Mouse (Mus musculus) olfactory bulb, adult 2 months (tissue): ENCODE data around the gene Smad5.
A peak's percentile ranks its signal among the peaks of the same experiment; 100 is the strongest.

Source experiments
- CTCF ChIP-seq: fragments of 200-500 bp; IDR thresholded peaks from 2 replicates; pipeline ENCODE4 v1.5.1; 2012; ENCODE audit warnings: low read depth, mild to moderate bottlenecking, low read length, moderate library complexity; ENCODE audit not compliant: insufficient read depth
- POLR2A ChIP-seq: fragments of 200-500 bp; IDR thresholded peaks from 2 replicates; pipeline ENCODE4 v1.6.1; 2012; ENCODE audit warnings: mild to moderate bottlenecking, low read depth, low read length, moderate library complexity; ENCODE audit not compliant: insufficient read depth

- peak; percentile 77 for TF ChIP-seq POLR2A
- TF ChIP-seq CTCF = no peak
Measured at GRCm38 (mm10) chr13:56702469-56703221, at the start of gene Smad5.
